Mouse (Mus musculus) monocyte, adult 5-6 weeks (primary cell): ENCODE results near the gene Lrmda. TPM values are rescaled to one million over a fixed set of nuclear protein-coding genes. Genes with fewer than 3 reads are reported as not detected.

Experiments used
- ATAC-seq: fragments of 153-309, 156-312 bp; replicated peaks from 2 replicates; pipeline ENCODE4 v1.8.0; 2017; ENCODE audit warnings: mild to moderate bottlenecking; ENCODE audit not compliant: low TSS enrichment, insufficient number of reproducible peaks, severe bottlenecking, poor library complexity, low FRiP score
- total RNA-seq: library from RNA; stranded (forward); fragments of 200-1000, 200-491, 200-594 nt; gene quantifications from 3 replicates; pipeline ENCODE4 v1.2.3, GENCODE M21; 2017

The Lrmda gene
- total RNA-seq, 1 experiment from 2014 or later, result 6.4 TPM

- no peak for ATAC-seq
These were observed 882.6 kb downstream of the Lrmda start for GRCm38 (mm10) chr14:22902116-22902515.

- ATAC-seq, result no peak
These were observed 883.4 kb downstream of the Lrmda start for GRCm38 (mm10) chr14:22902914-22903313.

GRCm38 (mm10) chr14:22905741-22906667, 886.5 kb downstream of the Lrmda start:
- ATAC-seq, result no peak

- ATAC-seq, result no peak
These were observed 887.2 kb downstream of the Lrmda start for GRCm38 (mm10) chr14:22906716-22907115.

- no peak for ATAC-seq
These were observed 887.7 kb downstream of the Lrmda start for GRCm38 (mm10) chr14:22907221-22907620.

GRCm38 (mm10) chr14:22908006-22908405, 888.5 kb downstream of the Lrmda start:
- ATAC-seq, result no peak

- ATAC-seq, result no peak
These were observed 896.0 kb downstream of the Lrmda start for GRCm38 (mm10) chr14:22915463-22915862.

GRCm38 (mm10) chr14:22918499-22918898, 899.0 kb downstream of the Lrmda start:
- no peak for ATAC-seq

GRCm38 (mm10) chr14:22918931-22919330, 899.4 kb downstream of the Lrmda start:
- ATAC-seq, result no peak

- ATAC-seq, result no peak
These were observed 901.6 kb downstream of the Lrmda start for GRCm38 (mm10) chr14:22921152-22921551.

- ATAC-seq, result no peak
These were observed 902.3 kb downstream of the Lrmda start for GRCm38 (mm10) chr14:22921796-22922195.

GRCm38 (mm10) chr14:22922571-22922970, 903.1 kb downstream of the Lrmda start:
- ATAC-seq, result no peak

- ATAC-seq, result no peak
These were observed 903.7 kb downstream of the Lrmda start for GRCm38 (mm10) chr14:22923251-22923650.

GRCm38 (mm10) chr14:22928263-22928662, 908.8 kb downstream of the Lrmda start:
- no peak for ATAC-seq

GRCm38 (mm10) chr14:22928683-22929082, 909.2 kb downstream of the Lrmda start:
- no peak for ATAC-seq

GRCm38 (mm10) chr14:22929585-22929984, 910.1 kb downstream of the Lrmda start:
- ATAC-seq, result no peak

- no peak for ATAC-seq
These were observed 911.1 kb downstream of the Lrmda start for GRCm38 (mm10) chr14:22930488-22931046.

GRCm38 (mm10) chr14:22931114-22931822, 911.8 kb downstream of the Lrmda start:
- ATAC-seq, result no peak

GRCm38 (mm10) chr14:22936701-22937100, 917.2 kb downstream of the Lrmda start:
- ATAC-seq, result no peak
